Mouse (Mus musculus) layer of hippocampus, adult 11-12 months (tissue): ENCODE data around the gene Odc1.

Experiments
- DNase-seq: peaks from one replicate; pipeline ENCODE4 v3.0.0; 2022; ENCODE audit warnings: low spot score

Odc1 gene

DNA sequence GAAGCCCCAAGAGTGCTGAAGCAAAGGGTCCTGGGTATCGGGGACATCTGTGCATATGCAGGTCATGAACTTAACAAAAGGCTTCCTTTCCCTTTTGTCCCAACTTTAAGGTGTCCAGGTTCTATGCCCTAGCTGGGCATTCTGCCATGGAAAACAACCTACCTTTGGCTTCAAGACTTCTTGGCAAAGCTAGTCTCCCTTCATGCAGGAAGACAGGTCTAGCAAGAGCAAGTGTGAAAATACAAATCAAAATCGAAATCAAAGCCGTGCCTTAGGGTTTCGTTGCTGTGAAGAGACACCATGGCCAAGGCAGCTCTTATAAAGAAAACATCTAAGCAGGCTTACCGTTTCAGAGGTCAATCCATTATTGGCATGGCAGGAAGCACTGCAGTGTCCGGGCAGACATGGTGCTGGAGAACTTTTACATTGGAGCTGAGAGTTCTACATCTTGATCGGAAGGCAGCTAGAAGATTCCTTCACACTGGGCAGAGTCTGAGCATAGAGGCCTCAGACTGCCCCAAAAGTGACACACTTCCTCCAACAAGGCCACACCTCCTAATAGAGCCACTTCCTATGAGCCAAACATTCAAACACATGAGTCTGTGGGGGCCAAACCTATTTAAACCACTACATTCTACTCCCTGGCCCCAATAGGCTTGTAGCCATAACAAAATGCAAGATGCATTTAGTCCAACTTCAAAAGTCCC lies 44.5 kb downstream of the Odc1 start:
- no peak for DNase-seq

DNA sequence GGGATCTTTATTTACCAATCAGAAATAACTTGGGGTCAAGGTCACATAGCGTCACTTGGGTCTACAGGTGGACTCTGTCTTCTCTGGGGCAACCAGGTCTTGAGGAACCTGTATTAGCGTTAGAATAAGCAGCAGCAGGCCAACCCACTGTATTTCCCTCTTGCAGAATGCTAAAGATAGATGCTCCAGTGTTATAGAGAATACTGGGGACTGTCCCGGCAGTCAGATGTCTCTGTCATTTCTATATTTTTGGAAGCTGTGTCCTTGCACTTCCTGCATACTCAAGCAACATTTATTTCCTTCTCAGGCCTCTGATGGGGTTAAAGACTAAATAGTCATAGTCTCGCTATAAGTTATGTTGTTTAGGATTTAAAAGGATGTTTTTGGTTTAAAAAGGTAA lies 46.7 kb downstream of the Odc1 start:
- DNase-seq: no peak

DNA sequence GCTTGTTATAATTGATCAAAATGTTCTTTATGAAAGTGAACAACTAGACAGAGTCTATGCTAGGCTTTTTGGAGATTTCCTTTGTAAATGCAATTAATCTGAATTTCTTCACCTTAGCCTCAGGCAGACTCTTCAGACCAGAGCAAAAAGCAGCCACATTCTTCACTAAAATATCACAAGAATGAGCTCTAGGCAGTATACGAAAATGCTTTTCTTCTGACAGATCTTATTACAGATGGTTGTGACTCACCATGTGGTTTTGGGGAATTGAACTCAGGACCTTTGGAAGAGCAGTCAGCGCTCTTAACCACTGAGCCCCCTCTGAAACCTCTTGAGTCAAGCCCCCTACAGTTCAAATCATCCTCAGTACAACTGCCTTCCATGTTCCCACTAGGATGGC lies 49.4 kb downstream of the Odc1 start:
- DNase-seq: no peak

DNA sequence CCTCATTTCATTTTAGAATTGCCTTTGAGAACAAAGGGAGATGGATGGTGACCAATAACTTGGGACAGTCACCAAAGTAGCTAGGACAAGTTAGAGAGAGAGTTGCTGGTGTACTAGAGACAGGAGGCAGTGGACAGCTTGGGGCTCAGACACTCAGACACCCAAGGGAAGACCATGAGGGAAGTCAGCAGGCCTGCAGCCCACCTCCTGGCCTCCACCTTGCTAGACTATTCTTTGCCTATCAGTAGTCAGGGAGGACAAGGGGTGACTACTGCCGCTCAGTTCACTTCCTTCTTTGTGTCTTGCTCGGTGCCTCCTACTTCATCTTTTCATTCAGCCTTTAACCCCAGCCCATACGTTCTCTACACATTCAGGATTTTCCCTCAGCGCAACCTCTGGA lies 50.1 kb downstream of the Odc1 start:
- DNase-seq: no peak

DNA sequence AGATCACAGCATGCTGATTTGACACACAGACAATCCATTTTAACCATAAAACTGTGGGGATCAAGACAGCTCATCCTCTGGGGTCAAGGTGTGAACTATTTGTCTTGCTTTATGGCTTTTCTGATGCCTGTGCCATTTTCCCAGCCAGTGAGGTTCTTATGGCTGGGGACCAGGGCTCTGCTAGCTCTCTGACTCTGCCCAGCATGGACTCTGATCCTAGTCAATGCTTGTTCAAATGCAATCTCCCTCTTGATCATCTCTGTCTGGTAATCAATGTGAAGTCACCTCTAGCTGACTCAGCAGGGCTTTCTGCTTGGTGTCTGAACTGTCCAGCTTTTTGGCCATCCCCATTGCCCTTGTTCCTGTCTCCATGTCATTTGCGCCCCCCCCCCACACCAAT lies 50.6 kb downstream of the Odc1 start:
- DNase-seq: no peak
